Mouse (Mus musculus) ES-Bruce4 (cell line): ENCODE measurements around the gene Rgl3. TPM values are rescaled to one million over a fixed set of nuclear protein-coding genes. Genes with fewer than 3 reads are reported as not detected.
A peak's percentile ranks its signal among the peaks of the same experiment; 100 is the strongest.

Experiments
- H3K27ac ChIP-seq: 2 replicates; pipeline ENCODE4 v1.5.1; 2012; ENCODE audit warnings: low read length, inconsistent platforms; ENCODE audit not compliant: insufficient read depth
- H3K27me3 ChIP-seq: 2 replicates; pipeline ENCODE4 v1.6.1; 2012; ENCODE audit warnings: mild to moderate bottlenecking, low read length, inconsistent platforms; ENCODE audit not compliant: control insufficient read depth, poor library complexity, insufficient read depth, severe bottlenecking
- H3K36me3 ChIP-seq: 2 replicates; pipeline ENCODE4 v1.6.1; 2012; ENCODE audit warnings: inconsistent platforms, mild to moderate bottlenecking, low read length, moderate library complexity; ENCODE audit not compliant: control insufficient read depth, poor library complexity, insufficient read depth, severe bottlenecking
- H3K4me1 ChIP-seq: one replicate; pipeline ENCODE4 v1.8.1; 2011; ENCODE audit warnings: low read length; ENCODE audit not compliant: control insufficient read depth, insufficient read depth
- H3K4me3 ChIP-seq: 2 replicates; pipeline ENCODE4 v1.5.1; 2011; ENCODE audit warnings: low read depth, mild to moderate bottlenecking, low read length
- H3K9ac ChIP-seq: 2 replicates; pipeline ENCODE4 v1.6.1; 2012; ENCODE audit warnings: low read depth, mild to moderate bottlenecking, inconsistent platforms; ENCODE audit not compliant: poor library complexity, severe bottlenecking
- H3K9me3 ChIP-seq: replicated peaks from 2 replicates; pipeline ENCODE4 v1.6.1; 2012; ENCODE audit warnings: mild to moderate bottlenecking, low read length, inconsistent platforms; ENCODE audit not compliant: control insufficient read depth, poor library complexity, insufficient read depth, severe bottlenecking
- CTCF ChIP-seq: IDR thresholded peaks from one replicate; pipeline ENCODE4 v1.8.1; 2011; ENCODE audit warnings: low read depth, low read length
- EP300 ChIP-seq: IDR thresholded peaks from 2 replicates; pipeline ENCODE4 v1.6.1; 2011; ENCODE audit warnings: low read depth, low read length; ENCODE audit not compliant: insufficient read depth
- POLR2A ChIP-seq: IDR thresholded peaks from one replicate; pipeline ENCODE4 v1.8.1; 2011; ENCODE audit warnings: low read length; ENCODE audit not compliant: insufficient read depth
- polyA plus RNA-seq: library from polyadenylated mRNA; stranded (reverse); fragments of >200 nt; gene quantifications from 2 replicates; pipeline ENCODE4 v1.2.4, GENCODE M21; 2011; ENCODE audit warnings: low read depth; ENCODE audit not compliant: missing spikeins, insufficient read depth, insufficient read length

Gene Rgl3
- polyA plus RNA-seq, 1 experiment = 9.2 TPM

GRCm38 (mm10) chr9:21948790-21949189 lies 40.5 kb downstream of the Rgl3 start:
- H3K4me1 ChIP-seq = peaks cover 2% of the 10 kb centered on the region
- H3K36me3 ChIP-seq = no peaks in the 10 kb centered on the region
- no peaks in the 10 kb centered on the region for H3K9me3 ChIP-seq
- no peak overlapping the region for H3K4me3 ChIP-seq
- TF ChIP-seq CTCF (no peak), POLR2A (no peak), EP300 (no peak)
- H3K9ac ChIP-seq = no peak overlapping the region
- H3K27ac ChIP-seq = no peak overlapping the region
- H3K27me3 ChIP-seq = no peaks in the 10 kb centered on the region

GRCm38 (mm10) chr9:21948146-21948545 lies 41.1 kb downstream of the Rgl3 start:
- Histone ChIP-seq H3K4me1 (peaks cover 4% of the 10 kb centered on the region), H3K27ac (no peak overlapping the region), H3K36me3 (no peaks in the 10 kb centered on the region), H3K9me3 (no peaks in the 10 kb centered on the region), H3K9ac (no peak overlapping the region), H3K4me3 (no peak overlapping the region), H3K27me3 (no peaks in the 10 kb centered on the region)
- no peak for TF ChIP-seq CTCF

- Histone ChIP-seq H3K4me3 (peak overlapping the region; percentile 39), H3K27ac (no peak overlapping the region), H3K27me3 (no peaks in the 10 kb centered on the region), H3K4me1 (peaks cover 4% of the 10 kb centered on the region), H3K9ac (peak overlapping the region; percentile 8; the same call in 1 of the 2 replicates), H3K36me3 (no peaks in the 10 kb centered on the region), H3K9me3 (no peaks in the 10 kb centered on the region)
- TF ChIP-seq EP300 = no peak
- TF ChIP-seq CTCF = no peak
- no peak for TF ChIP-seq POLR2A
Observed at GRCm38 (mm10) chr9:21947540-21948130, 41.6 kb downstream of the Rgl3 start.

GRCm38 (mm10) chr9:21944267-21944666 lies 45.0 kb downstream of the Rgl3 start:
- no peak overlapping the region for H3K27ac ChIP-seq
- H3K4me3 ChIP-seq = no peak overlapping the region
- H3K36me3 ChIP-seq = no peaks in the 10 kb centered on the region
- H3K9ac ChIP-seq = no peak overlapping the region
- no peaks in the 10 kb centered on the region for H3K9me3 ChIP-seq
- H3K4me1 ChIP-seq = peaks cover 4% of the 10 kb centered on the region
- no peaks in the 10 kb centered on the region for H3K27me3 ChIP-seq
- TF ChIP-seq EP300 (no peak), CTCF (no peak), POLR2A (no peak)

- no peaks in the 10 kb centered on the region for H3K27me3 ChIP-seq
- no peak for TF ChIP-seq EP300
- TF ChIP-seq CTCF = no peak
- no peak for TF ChIP-seq POLR2A
- H3K9ac ChIP-seq = no peak overlapping the region
- no peaks in the 10 kb centered on the region for H3K36me3 ChIP-seq
- H3K4me3 ChIP-seq = no peak overlapping the region
- no peaks in the 10 kb centered on the region for H3K9me3 ChIP-seq
- no peak overlapping the region for H3K27ac ChIP-seq
- peaks cover 4% of the 10 kb centered on the region for H3K4me1 ChIP-seq
Observed at GRCm38 (mm10) chr9:21943638-21944037, 45.6 kb downstream of the Rgl3 start.

GRCm38 (mm10) chr9:21943046-21943445 lies 46.2 kb downstream of the Rgl3 start:
- H3K27me3 ChIP-seq = no peaks in the 10 kb centered on the region
- peak overlapping the region; percentile 10 for H3K4me3 ChIP-seq
- TF ChIP-seq EP300 (no peak), POLR2A (no peak), CTCF (no peak)
- no peak overlapping the region for H3K27ac ChIP-seq
- no peak overlapping the region for H3K9ac ChIP-seq
- no peaks in the 10 kb centered on the region for H3K9me3 ChIP-seq
- H3K36me3 ChIP-seq = no peaks in the 10 kb centered on the region
- peaks cover 4% of the 10 kb centered on the region for H3K4me1 ChIP-seq
